Mouse (Mus musculus): ENCODE results near the gene 4930564D02Rik.

DNA sequence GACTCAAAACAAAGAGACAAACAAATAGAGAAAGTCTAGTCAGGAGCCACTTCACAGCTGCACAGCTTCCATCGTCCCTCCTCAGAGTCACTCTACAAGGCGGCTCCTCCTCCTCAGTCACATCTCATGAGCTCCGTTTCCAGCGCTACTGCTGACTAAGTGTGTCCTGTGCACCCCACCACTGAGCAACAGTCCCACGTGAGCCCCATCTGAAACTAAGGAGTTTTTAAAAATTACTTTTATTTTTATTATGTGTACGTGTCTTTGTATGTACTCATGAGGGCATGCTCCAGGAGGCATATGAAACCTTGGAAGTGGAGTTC lies 47.9 kb upstream of the 4930564D02Rik start:
- TF ChIP-seq CTCF (IDR thresholded peaks at IDR 0.05) (no peak), EP300 (IDR thresholded peaks at IDR 0.05) (no peak; the same call in 1 of the 2 replicates)
